Mouse (Mus musculus): ENCODE results near the gene Olfr136. TPM values are rescaled to one million over a fixed set of nuclear protein-coding genes. Genes with fewer than 3 reads are reported as not detected.

Gene Olfr136
- total RNA-seq (2021): not detected
- long read RNA-seq, experiment 1: 0 reads
- long read RNA-seq, experiment 2: 0 reads

DNA sequence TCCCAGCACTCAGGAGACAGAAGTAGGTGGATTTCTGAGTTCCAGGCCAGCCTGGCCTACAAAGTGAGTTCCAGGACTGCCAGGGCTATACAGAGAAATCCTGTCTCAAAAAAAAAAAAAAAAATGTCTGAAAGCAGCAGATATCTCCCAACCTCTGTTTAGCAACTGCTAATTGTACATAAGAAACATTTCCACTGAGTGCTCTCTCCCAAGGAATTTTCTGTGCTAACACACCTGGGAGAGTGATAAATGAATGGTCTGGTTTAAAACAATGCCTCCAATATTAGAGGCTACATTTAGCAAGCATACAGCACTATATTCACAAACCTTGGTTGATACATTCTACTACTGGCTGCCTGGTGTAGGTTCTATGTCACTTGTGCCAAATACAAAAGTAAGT, at the start of gene Olfr136:
Olfr136 (plus strand) TSS at position 301 of the 400 bp plus-strand sequence.
- no peak for DNase-seq (ENCODE audit: low spot score in 2 of 2)

DNA sequence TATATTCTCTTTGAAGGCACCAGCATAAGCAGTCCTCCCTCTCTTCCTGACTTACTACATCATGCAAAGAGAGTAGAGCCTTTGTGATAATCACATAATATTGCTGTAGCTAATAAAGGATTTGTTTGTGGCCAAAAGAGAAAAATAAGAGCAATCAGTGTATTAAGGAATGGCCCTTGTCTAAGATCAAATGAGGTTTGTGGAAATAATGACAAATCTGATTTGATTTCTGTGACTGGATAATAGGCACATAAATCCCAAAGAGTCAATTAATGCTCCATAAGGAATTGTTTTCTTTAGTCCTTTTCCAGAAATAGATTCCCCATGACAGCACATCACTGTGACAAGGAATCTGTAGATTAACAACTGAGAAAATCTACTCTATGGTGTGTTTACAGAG, 22.2 kb upstream of the Olfr136 start, which contains the start of gene Olfr137:
Olfr137 (minus strand) TSS at position 101 of the 400 bp plus-strand sequence.
- no peak for DNase-seq (ENCODE audit: low spot score in 2 of 2)

Other genes with a start within 250 kb of the Olfr136 start
- gene Olfr131, start 241.1 kb upstream of the Olfr136 start, total RNA-seq (2021): not detected
- not detected for gene Olfr132, start 195.3 kb upstream of the Olfr136 start, total RNA-seq (2021)
- not detected for gene Olfr133, start 184.6 kb upstream of the Olfr136 start, total RNA-seq (2021)
- gene Olfr134, start 158.4 kb upstream of the Olfr136 start, total RNA-seq (2021): not detected
- not detected for gene Olfr135, start 125.5 kb upstream of the Olfr136 start, total RNA-seq (2021)
- gene Olfr138, start 68.8 kb upstream of the Olfr136 start, total RNA-seq (2021): not detected
- gene Olfr137, start 22.3 kb upstream of the Olfr136 start, total RNA-seq (2021): not detected
- gene Esp36, start 90.4 kb downstream of the Olfr136 start, total RNA-seq (2021): not detected
- gene Esp34, start 224.4 kb downstream of the Olfr136 start, total RNA-seq (2021): not detected